Mouse (Mus musculus) lung, adult 2 months (tissue): ENCODE results near the gene Ranbp1.
A peak's percentile ranks its signal among the peaks of the same experiment; 100 is the strongest.

Experiments used
- CTCF ChIP-seq: fragments of 200-500 bp; IDR thresholded peaks from 2 replicates; pipeline ENCODE4 v1.5.1; 2011; ENCODE audit warnings: mild to moderate bottlenecking, low read length, control low read depth; ENCODE audit not compliant: insufficient read depth
- POLR2A ChIP-seq: fragments of 200-500 bp; IDR thresholded peaks from 2 replicates; pipeline ENCODE4 v1.6.1; 2011; ENCODE audit warnings: low read depth, mild to moderate bottlenecking, control low read depth, low read length, borderline replicate concordance; ENCODE audit errors: extremely low read depth

- no peak for TF ChIP-seq CTCF
- TF ChIP-seq POLR2A: peak; percentile 68; the same call in 1 of the 2 replicates
These were observed 13.7 kb downstream of the Ranbp1 start, which contains the start of gene Zdhhc8 for GRCm38 (mm10) chr16:18234671-18235388.
